Mouse (Mus musculus): ENCODE data around the gene Mfsd2a. TPM values are rescaled to one million over a fixed set of nuclear protein-coding genes. Genes with fewer than 3 reads are reported as not detected.

Gene Mfsd2a
- polyA plus RNA-seq, 1 experiment from 2014 or later = 8.7 TPM

Other genes starting within 250 kb of the Mfsd2a start
- 52.4 and 54.1 TPM in 2 replicates for gene Ppt1, start 124.9 kb downstream of the Mfsd2a start, polyA plus RNA-seq (2014; fragmentation: Nextera tagmentation; extraction: Ambion mirVana)
- 59.0 and 64.6 TPM in 2 replicates for gene Cap1, start 75.1 kb downstream of the Mfsd2a start, polyA plus RNA-seq (2014; fragmentation: Nextera tagmentation; extraction: Ambion mirVana)
- 32.8 and 39.0 TPM in 2 replicates for gene Mycl, start 34.5 kb upstream of the Mfsd2a start, polyA plus RNA-seq (2014; fragmentation: Nextera tagmentation; extraction: Ambion mirVana)
- 16.7 and 21.6 TPM in 2 replicates for gene Trit1, start 55.4 kb upstream of the Mfsd2a start, polyA plus RNA-seq (2014; fragmentation: Nextera tagmentation; extraction: Ambion mirVana)
- 0.16 and 0.17 TPM in 2 replicates for gene Bmp8b, start 144.0 kb upstream of the Mfsd2a start, polyA plus RNA-seq (2014; fragmentation: Nextera tagmentation; extraction: Ambion mirVana)
- gene Oxct2b, start 155.1 kb upstream of the Mfsd2a start, polyA plus RNA-seq (2014; fragmentation: Nextera tagmentation; extraction: Ambion mirVana) = 0.13 TPM in 1 of 2 replicates, not detected in the other
- 125 and 127 TPM in 2 replicates for gene Ppie, start 178.8 kb upstream of the Mfsd2a start, polyA plus RNA-seq (2014; fragmentation: Nextera tagmentation; extraction: Ambion mirVana)
- 0.17 and 1.7 TPM in 2 replicates for gene Hpcal4, start 222.0 kb upstream of the Mfsd2a start, polyA plus RNA-seq (2014; fragmentation: Nextera tagmentation; extraction: Ambion mirVana)
- not detected in 2 replicates for gene Nt5c1a, start 240.3 kb upstream of the Mfsd2a start, polyA plus RNA-seq (2014; fragmentation: Nextera tagmentation; extraction: Ambion mirVana)

All from limb, embryonic 11.5 days (tissue).